Mouse (Mus musculus): ENCODE measurements around the gene Pi4ka. TPM values are rescaled to one million over a fixed set of nuclear protein-coding genes. Genes with fewer than 3 reads are reported as not detected.
A peak's percentile ranks its signal among the peaks of the same experiment; 100 is the strongest.

The Pi4ka gene
- total RNA-seq, 1 experiment = 42.5 TPM

- no peak for DNase-seq (ENCODE audit: low read depth, low spot score)
- Histone ChIP-seq H3K36me3 (ENCODE audit: control insufficient read depth, insufficient read depth, low read length, poor library complexity, severe bottlenecking) (peaks cover 4% of the 10 kb centered on the region), H3K9ac (ENCODE audit: insufficient read depth, low read depth, low read length, poor library complexity, severe bottlenecking) (no peak overlapping the region), H3K27ac (ENCODE audit: insufficient read depth, low read depth, low read length, poor library complexity, severe bottlenecking) (no peak overlapping the region), H3K4me3 (ENCODE audit: insufficient read depth in 1 of 2, low read depth in 1 of 2, low read length in 2 of 2, poor library complexity in 1 of 2, severe bottlenecking in 1 of 2) (no peak overlapping the region), H3K9me3 (ENCODE audit: control insufficient read depth, insufficient read depth, low read depth, low read length) (no peaks in the 10 kb centered on the region), H3K4me1 (ENCODE audit: control insufficient read depth in 2 of 2, insufficient read depth in 2 of 2, low read length in 2 of 2, poor library complexity in 1 of 2) (peaks cover 2 to 6% of the 10 kb centered on the region in 2 experiments; a peak in 3 of 4 replicates)
- in situ Hi-C loops (cut with MboI; ENCODE audit: low sequenced_read_pairs in 2 of 2, unreplicated experiment in 2 of 2) = no loop called here
- TF ChIP-seq ZC3H11A (IDR thresholded peaks at IDR 0.05; ENCODE audit: borderline replicate concordance, low read depth, low read length) = no peak
- TF ChIP-seq CHD2 (IDR thresholded peaks at IDR 0.05; ENCODE audit: low read depth, low read length) = no peak
- TF ChIP-seq ZNF384 (IDR thresholded peaks at IDR 0.05; ENCODE audit: low read depth, low read length) = no peak
These were observed 16.9 kb upstream of the Pi4ka start for GRCm38 (mm10) chr16:17423021-17423420.

- H3K9ac ChIP-seq (ENCODE audit: insufficient read depth, low read depth, low read length, poor library complexity, severe bottlenecking) = no peak overlapping the region
- no peaks in the 10 kb centered on the region for H3K36me3 ChIP-seq (ENCODE audit: control insufficient read depth, insufficient read depth, low read length, poor library complexity, severe bottlenecking)
- peaks cover 2 to 8% of the 10 kb centered on the region in 2 experiments; a peak in 2 of 4 replicates for H3K4me1 ChIP-seq (ENCODE audit: control insufficient read depth in 2 of 2, insufficient read depth in 2 of 2, low read length in 2 of 2, poor library complexity in 1 of 2)
- H3K4me3 ChIP-seq (ENCODE audit: insufficient read depth in 1 of 2, low read depth in 1 of 2, low read length in 2 of 2, poor library complexity in 1 of 2, severe bottlenecking in 1 of 2) = no peak overlapping the region
- TF ChIP-seq ZC3H11A (IDR thresholded peaks at IDR 0.05; ENCODE audit: borderline replicate concordance, low read depth, low read length) (no peak), ZNF384 (IDR thresholded peaks at IDR 0.05; ENCODE audit: low read depth, low read length) (no peak), CHD2 (IDR thresholded peaks at IDR 0.05; ENCODE audit: low read depth, low read length) (no peak), MAFK (IDR thresholded peaks at IDR 0.05; ENCODE audit: insufficient read depth, low read depth, low read length) (no peak), HCFC1 (IDR thresholded peaks at IDR 0.05; ENCODE audit: borderline replicate concordance, insufficient read depth, low read length) (no peak)
- in situ Hi-C loops (cut with MboI; ENCODE audit: low sequenced_read_pairs in 2 of 2, unreplicated experiment in 2 of 2) = no loop called here
- no peak overlapping the region for H3K27ac ChIP-seq (ENCODE audit: insufficient read depth, low read depth, low read length, poor library complexity, severe bottlenecking)
- no peak for DNase-seq (ENCODE audit: low read depth, low spot score)
- no peaks in the 10 kb centered on the region for H3K9me3 ChIP-seq (ENCODE audit: control insufficient read depth, insufficient read depth, low read depth, low read length)
These were observed 4.1 kb upstream of the Pi4ka start for GRCm38 (mm10) chr16:17410209-17410608.

GRCm38 (mm10) chr16:17409046-17409445 lies 2.9 kb upstream of the Pi4ka start:
- DNase-seq (ENCODE audit: low read depth, low spot score) = no peak
- H3K27ac ChIP-seq (ENCODE audit: insufficient read depth, low read depth, low read length, poor library complexity, severe bottlenecking) = no peak overlapping the region
- no peak overlapping the region for H3K9ac ChIP-seq (ENCODE audit: insufficient read depth, low read depth, low read length, poor library complexity, severe bottlenecking)
- in situ Hi-C loops (cut with MboI; ENCODE audit: low sequenced_read_pairs in 2 of 2, unreplicated experiment in 2 of 2) = no loop called here
- peaks cover 2 to 8% of the 10 kb centered on the region in 2 experiments; a peak in 2 of 4 replicates for H3K4me1 ChIP-seq (ENCODE audit: control insufficient read depth in 2 of 2, insufficient read depth in 2 of 2, low read length in 2 of 2, poor library complexity in 1 of 2)
- TF ChIP-seq CHD2 (IDR thresholded peaks at IDR 0.05; ENCODE audit: low read depth, low read length) = no peak
- TF ChIP-seq ZNF384 (IDR thresholded peaks at IDR 0.05; ENCODE audit: low read depth, low read length) = no peak
- TF ChIP-seq MAFK (IDR thresholded peaks at IDR 0.05; ENCODE audit: insufficient read depth, low read depth, low read length) = no peak
- TF ChIP-seq ZC3H11A (IDR thresholded peaks at IDR 0.05; ENCODE audit: borderline replicate concordance, low read depth, low read length) = no peak
- no peaks in the 10 kb centered on the region for H3K36me3 ChIP-seq (ENCODE audit: control insufficient read depth, insufficient read depth, low read length, poor library complexity, severe bottlenecking)
- H3K4me3 ChIP-seq (ENCODE audit: insufficient read depth in 1 of 2, low read depth in 1 of 2, low read length in 2 of 2, poor library complexity in 1 of 2, severe bottlenecking in 1 of 2) = no peak overlapping the region
- no peaks in the 10 kb centered on the region for H3K9me3 ChIP-seq (ENCODE audit: control insufficient read depth, insufficient read depth, low read depth, low read length)

- TF ChIP-seq ZC3H11A (IDR thresholded peaks at IDR 0.05; ENCODE audit: borderline replicate concordance, low read depth, low read length) (no peak), ZNF384 (IDR thresholded peaks at IDR 0.05; ENCODE audit: low read depth, low read length) (no peak), MAFK (IDR thresholded peaks at IDR 0.05; ENCODE audit: insufficient read depth, low read depth, low read length) (no peak), HCFC1 (IDR thresholded peaks at IDR 0.05; ENCODE audit: borderline replicate concordance, insufficient read depth, low read length) (no peak), CHD2 (IDR thresholded peaks at IDR 0.05; ENCODE audit: low read depth, low read length) (no peak)
- Histone ChIP-seq H3K4me1 (ENCODE audit: control insufficient read depth in 2 of 2, insufficient read depth in 2 of 2, low read length in 2 of 2, poor library complexity in 1 of 2) (peaks cover 2 to 8% of the 10 kb centered on the region in 2 experiments; a peak in 2 of 4 replicates), H3K9ac (ENCODE audit: insufficient read depth, low read depth, low read length, poor library complexity, severe bottlenecking) (no peak overlapping the region; the same call in 1 of the 2 replicates), H3K4me3 (ENCODE audit: insufficient read depth in 1 of 2, low read depth in 1 of 2, low read length in 2 of 2, poor library complexity in 1 of 2, severe bottlenecking in 1 of 2) (peak overlapping the region; percentile 84 to 90), H3K9me3 (ENCODE audit: control insufficient read depth, insufficient read depth, low read depth, low read length) (no peaks in the 10 kb centered on the region), H3K27ac (ENCODE audit: insufficient read depth, low read depth, low read length, poor library complexity, severe bottlenecking) (no peak overlapping the region), H3K36me3 (ENCODE audit: control insufficient read depth, insufficient read depth, low read length, poor library complexity, severe bottlenecking) (no peaks in the 10 kb centered on the region)
- no peak for DNase-seq (ENCODE audit: low read depth, low spot score)
- in situ Hi-C loops (cut with MboI; ENCODE audit: low sequenced_read_pairs in 2 of 2, unreplicated experiment in 2 of 2) = no loop called here
These were observed 558 bp upstream of the Pi4ka start for GRCm38 (mm10) chr16:17406512-17407231.
